Mouse (Mus musculus) adrenal gland (tissue): ENCODE data around the gene Col18a1.

Experiments used
- intact Hi-C: fragments of 180-260 bp; cut with DNase I; formaldehyde crosslinking; loops from one replicate; pipeline ENCODE4 v1.15.1; 2025

Gene Col18a1

DNA sequence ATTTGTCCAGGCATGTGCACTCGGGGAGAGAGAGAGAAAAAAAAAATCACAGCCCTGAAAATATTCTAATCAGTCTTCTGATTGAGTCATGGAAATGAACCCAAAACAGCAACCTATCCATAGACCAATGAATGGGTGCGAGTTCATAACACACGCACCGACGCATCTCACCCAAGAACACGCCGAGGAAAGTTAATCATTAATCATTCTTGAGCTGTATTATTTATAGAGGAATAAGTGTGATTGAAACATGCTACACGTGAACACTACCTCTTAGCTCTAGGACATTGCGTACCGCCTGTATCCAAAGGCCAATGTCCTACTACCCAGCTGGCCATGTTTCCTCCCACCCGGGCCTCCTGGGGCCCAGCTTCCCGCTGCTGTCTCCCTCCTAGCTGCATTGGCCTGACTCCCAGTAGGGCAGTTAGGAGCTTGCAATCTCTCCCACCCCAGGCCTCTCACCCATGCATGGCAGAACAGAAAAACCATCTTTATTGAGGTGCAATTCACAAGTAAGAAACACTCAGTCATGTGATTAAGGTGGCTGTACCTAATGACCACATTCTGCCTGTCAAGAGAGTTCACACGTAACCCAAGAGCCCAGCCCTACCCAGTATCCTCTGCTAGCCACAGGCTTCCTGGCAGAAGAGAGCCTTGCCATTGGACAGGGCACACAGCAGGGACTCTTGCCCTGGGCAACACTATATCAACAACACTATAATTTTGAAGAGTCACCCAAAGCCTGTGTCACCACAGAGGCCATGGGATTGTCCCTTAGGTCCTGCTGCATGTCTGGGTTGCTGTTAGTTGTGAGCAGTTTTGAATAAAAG is 143.8 kb downstream of the Col18a1 start:
- intact Hi-C loops = loop anchor here (5.0 kb wide), 2 partner anchors 45 to 65 kb away; no protein-coding TSS in a partner anchor

- intact Hi-C loops = loop anchor here (1.0 to 5.0 kb wide), 3 partner anchors 46 to 186 kb away; no protein-coding TSS in a partner anchor
These were observed 144.8 kb downstream of the Col18a1 start for GRCm38 (mm10) chr10:77021399-77022052.

DNA sequence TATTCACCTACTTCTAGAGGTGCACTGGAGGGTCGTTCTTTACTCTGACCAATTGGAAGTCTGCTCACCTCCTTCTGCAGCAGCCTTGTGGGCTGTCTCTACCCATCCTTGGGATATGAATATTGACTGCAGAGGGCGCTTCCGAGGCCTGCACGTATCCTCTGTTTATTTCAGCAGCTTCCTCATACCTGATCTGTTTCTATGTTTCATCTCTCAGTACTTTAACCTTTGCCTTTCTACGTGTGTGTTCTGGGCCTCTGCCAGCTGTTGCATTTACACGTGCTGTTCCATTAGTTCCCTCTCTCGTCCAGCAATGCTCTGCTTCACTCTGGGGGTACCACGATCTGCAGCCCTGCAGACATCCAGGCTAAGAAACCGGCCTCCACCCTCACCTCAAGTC is 148.7 kb downstream of the Col18a1 start:
- intact Hi-C loops = no loop called here

- intact Hi-C loops = no loop called here
These were observed 149.3 kb downstream of the Col18a1 start for GRCm38 (mm10) chr10:77017061-77017460.

- intact Hi-C loops = no loop called here
These were observed 149.8 kb downstream of the Col18a1 start for GRCm38 (mm10) chr10:77016499-77016898.

- intact Hi-C loops = no loop called here
These were observed 150.3 kb downstream of the Col18a1 start for GRCm38 (mm10) chr10:77016080-77016479.

- intact Hi-C loops = no loop called here
These were observed 154.7 kb downstream of the Col18a1 start for GRCm38 (mm10) chr10:77011681-77012080.

- intact Hi-C loops = no loop called here
These were observed 157.7 kb downstream of the Col18a1 start for GRCm38 (mm10) chr10:77008698-77009097.

DNA sequence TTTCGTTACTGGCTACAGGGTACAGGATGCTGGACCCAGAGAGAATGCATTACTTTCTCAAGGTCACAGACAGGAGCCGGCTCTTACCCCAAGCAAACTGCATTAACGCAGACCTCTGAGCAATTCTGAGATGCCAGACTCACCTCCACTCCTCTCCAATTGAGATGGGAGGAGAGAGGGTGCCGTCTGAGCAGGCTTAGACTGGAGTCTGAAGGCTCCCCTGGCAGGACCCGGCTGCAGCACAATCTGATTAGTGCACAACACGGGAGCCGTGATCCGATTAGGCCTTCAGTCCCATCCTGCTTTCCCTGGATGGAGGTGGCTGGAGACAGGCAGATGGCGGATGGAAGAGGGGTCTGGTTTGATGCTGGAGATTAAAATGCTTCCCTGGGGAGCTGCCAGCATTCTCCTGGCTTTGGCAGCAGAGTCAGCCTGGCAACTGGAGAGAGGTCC is 158.2 kb downstream of the Col18a1 start:
- intact Hi-C loops = no loop called here

GRCm38 (mm10) chr10:77007433-77008108 is 158.8 kb downstream of the Col18a1 start:
- intact Hi-C loops = no loop called here

DNA sequence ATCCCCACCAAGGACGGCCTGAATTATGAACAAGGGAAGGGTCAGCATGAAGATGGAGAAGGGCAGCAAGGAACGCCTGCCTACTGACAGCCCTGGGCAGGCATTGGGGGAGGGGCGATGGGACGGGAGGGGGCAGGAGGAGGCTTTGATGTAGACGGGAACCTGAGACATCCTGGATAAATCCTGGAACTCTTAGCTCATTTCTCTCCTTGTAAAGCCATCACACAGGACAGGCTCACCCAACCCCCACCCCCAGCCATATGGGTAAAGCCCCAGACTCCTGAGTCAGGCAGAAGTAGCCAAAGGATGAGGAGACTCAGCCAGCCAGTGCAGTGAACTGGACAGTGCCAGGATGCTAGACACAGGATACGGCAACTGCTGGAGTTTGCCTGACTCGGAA is 161.4 kb downstream of the Col18a1 start:
- intact Hi-C loops = no loop called here
